ENCODE assay signal across 14 mouse cellular contexts in the genomic region with DNA sequence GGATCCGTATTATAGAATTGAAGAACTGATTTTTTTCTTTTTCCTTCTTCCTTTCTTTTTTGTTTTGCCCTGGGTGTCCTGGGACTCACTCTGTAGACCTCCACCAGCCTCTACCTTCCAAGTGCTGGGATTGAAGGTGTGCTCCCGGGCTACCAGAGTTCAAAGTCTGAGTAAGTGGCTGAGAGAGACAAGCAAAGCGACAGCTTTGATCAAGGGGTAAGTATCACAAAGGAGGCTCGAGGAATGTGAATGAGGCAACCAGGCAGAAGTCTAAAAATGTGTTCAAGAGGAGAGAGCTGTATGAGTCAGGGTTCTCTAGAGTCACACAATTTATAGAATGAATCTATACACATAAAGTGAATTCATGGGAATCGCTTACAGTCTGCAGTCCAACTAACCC.
"Had no signal": no experiment of that assay in that cellular context is flagged by ENCODE, and none has a peak within 500 bp of the region (broad histone marks: within the 10 kb centered on the region; RNA-seq: fewer than 3 reads in every experiment).

No protein-coding gene starts in this region.

- ATAC-seq: liver, postnatal 0 days; midbrain, embryonic 13.5 days had no signal

- H3K36me3 ChIP-seq: limb, embryonic 12.5 days; liver, embryonic 13.5 days; midbrain, embryonic 13.5 days; neural tube, embryonic 15.5 days had no signal

- DNase-seq: kidney, adult 8-10 months; kidney, postnatal 36 days; layer of hippocampus, adult 9-11 months; liver; liver, embryonic 13.5 days; liver, postnatal 0 days; right cerebral cortex, adult 18-20 months; right cerebral cortex, postnatal 25 days; thymus, postnatal 14 days had no signal

- H3K27ac ChIP-seq: kidney, postnatal 0 days; limb, embryonic 12.5 days; liver, embryonic 13.5 days; midbrain, embryonic 13.5 days; neural tube, embryonic 15.5 days; stomach, postnatal 0 days had no signal

- H3K27me3 ChIP-seq: limb, embryonic 12.5 days; liver, embryonic 13.5 days; midbrain, embryonic 13.5 days; neural tube, embryonic 15.5 days had no signal

- H3K4me1 ChIP-seq: limb, embryonic 12.5 days; midbrain, embryonic 13.5 days; neural tube, embryonic 15.5 days had no signal

- H3K9ac ChIP-seq: limb, embryonic 12.5 days; liver, embryonic 13.5 days; liver, postnatal 0 days; midbrain, embryonic 13.5 days; neural tube, embryonic 15.5 days had no signal

- H3K9me3 ChIP-seq: limb, embryonic 12.5 days; liver, embryonic 13.5 days; neural tube, embryonic 15.5 days had no signal

- H3K4me2 ChIP-seq: limb, embryonic 12.5 days; liver, embryonic 13.5 days; midbrain, embryonic 13.5 days; neural tube, embryonic 15.5 days had no signal

- H3K4me3 ChIP-seq: limb, embryonic 12.5 days; liver, embryonic 13.5 days; midbrain, embryonic 13.5 days; neural tube, embryonic 15.5 days had no signal
